Mouse (Mus musculus) thymus, postnatal 0 days (tissue): ENCODE data around the gene Gngt1. TPM values are rescaled to one million over a fixed set of nuclear protein-coding genes. Genes with fewer than 3 reads are reported as not detected.

ENCODE experiments used
- DNase-seq: peaks from one replicate; pipeline ENCODE4 v3.0.0-alpha.2; 2015; ENCODE audit warnings: low spot score
- polyA plus RNA-seq: library from polyadenylated mRNA; unstranded; fragments of >200 nt; fragmentation: Nextera tagmentation; extraction: Ambion mirVana; gene quantifications from 2 replicates; pipeline ENCODE4 v1.2.1, GENCODE M21; 2015

Gngt1 gene
- polyA plus RNA-seq = not detected in 2 replicates

- no peak for DNase-seq
These were observed at the start of gene Gngt1 for GRCm38 (mm10) chr6:3993492-3993891. Gene Gngt1, plus strand, starts transcription at chr6:3993792.

GRCm38 (mm10) chr6:3954969-3955368 lies 38.6 kb upstream of the Gngt1 start:
- DNase-seq = no peak

GRCm38 (mm10) chr6:3967676-3968626 lies 25.6 kb upstream of the Gngt1 start:
- DNase-seq = no peak

- no peak for DNase-seq
These were observed 19.9 kb upstream of the Gngt1 start for GRCm38 (mm10) chr6:3973679-3974078.

- no peak for DNase-seq
These were observed 10.8 kb upstream of the Gngt1 start for GRCm38 (mm10) chr6:3982661-3983284.

- DNase-seq = no peak
These were observed 4.8 kb upstream of the Gngt1 start, which contains the start of gene Tfpi2 for GRCm38 (mm10) chr6:3988750-3989149. Gene Tfpi2, minus strand, starts transcription at chr6:3988919.

GRCm38 (mm10) chr6:3998089-3998488 lies 4.5 kb downstream of the Gngt1 start:
- DNase-seq = no peak

GRCm38 (mm10) chr6:3999296-3999695 lies 5.7 kb downstream of the Gngt1 start:
- no peak for DNase-seq

GRCm38 (mm10) chr6:4000716-4001115 lies 7.1 kb downstream of the Gngt1 start:
- no peak for DNase-seq

- no peak for DNase-seq
These were observed 9.9 kb downstream of the Gngt1 start for GRCm38 (mm10) chr6:4003445-4003844.

GRCm38 (mm10) chr6:4003890-4004306 lies 10.3 kb downstream of the Gngt1 start, which contains the start of gene Gng11:
Gene Gng11, plus strand, starts transcription at chr6:4003904.
- no peak for DNase-seq

- no peak for DNase-seq
These were observed 11.2 kb downstream of the Gngt1 start for GRCm38 (mm10) chr6:4004808-4005207.

- no peak for DNase-seq
These were observed 15.0 kb downstream of the Gngt1 start for GRCm38 (mm10) chr6:4008501-4009040.

GRCm38 (mm10) chr6:4009548-4009947 lies 16.0 kb downstream of the Gngt1 start:
- DNase-seq = no peak

- no peak for DNase-seq
These were observed 29.1 kb downstream of the Gngt1 start for GRCm38 (mm10) chr6:4022645-4023044.

- DNase-seq = no peak
These were observed 32.8 kb downstream of the Gngt1 start for GRCm38 (mm10) chr6:4026367-4026766.

GRCm38 (mm10) chr6:4030956-4031355 lies 37.4 kb downstream of the Gngt1 start:
- DNase-seq = no peak

- DNase-seq = no peak
These were observed 48.2 kb downstream of the Gngt1 start for GRCm38 (mm10) chr6:4041821-4042220.
